Mouse (Mus musculus) brown adipose tissue, adult 24 weeks (tissue): Measurements from ENCODE around the gene Lmod3. TPM values are rescaled to one million over a fixed set of nuclear protein-coding genes. Genes with fewer than 3 reads are reported as not detected.
A peak's percentile ranks its signal among the peaks of the same experiment; 100 is the strongest.

Experiments used
- H3K27ac ChIP-seq: fragments of 200-500 bp; replicated peaks from 2 replicates; pipeline ENCODE4 v1.5.1; 2012; ENCODE audit warnings: low read depth, mild to moderate bottlenecking, low read length
- H3K4me1 ChIP-seq: fragments of 200-500 bp; 2 replicates; pipeline ENCODE4 v1.6.1; 2012; ENCODE audit warnings: low read length, mixed read lengths; ENCODE audit not compliant: control insufficient read depth, insufficient read depth, insufficient read length
- H3K4me3 ChIP-seq: fragments of 200-500 bp; 2 replicates; pipeline ENCODE4 v1.5.1; 2012; ENCODE audit warnings: low read depth, mild to moderate bottlenecking, low read length, moderate library complexity; ENCODE audit not compliant: insufficient read depth
- polyA plus RNA-seq: library from polyadenylated mRNA; stranded (reverse); fragments of >200 nt; gene quantifications from 2 replicates; pipeline ENCODE4 v1.2.4, GENCODE M21; 2012; ENCODE audit not compliant: missing spikeins, insufficient read depth, insufficient read length

Gene Lmod3
- 1.9 and 4.4 TPM in 2 replicates for polyA plus RNA-seq

GRCm38 (mm10) chr6:97252711-97253221 is at the start of gene Lmod3:
Gene Lmod3 (minus strand): TSS chr6:97252759.
- peak within 1 kb of the TSS; percentile 71 for H3K27ac ChIP-seq
- H3K4me3 ChIP-seq: 0 out of 2 replicates have a peak within 1 kb of the TSS, but pooled peaks have one; percentile 11
- H3K4me1 ChIP-seq: no peaks in the 10 kb centered on the region

- Histone ChIP-seq H3K4me3 (no peak overlapping the region), H3K4me1 (no peaks in the 10 kb centered on the region), H3K27ac (no peak overlapping the region)
Measured at GRCm38 (mm10) chr6:97302303-97302702, 49.7 kb upstream of the Lmod3 start.

- no peak overlapping the region for H3K4me3 ChIP-seq
- H3K4me1 ChIP-seq: no peaks in the 10 kb centered on the region
- no peak overlapping the region for H3K27ac ChIP-seq
Measured at GRCm38 (mm10) chr6:97300659-97301058, 48.1 kb upstream of the Lmod3 start.

GRCm38 (mm10) chr6:97300180-97300579 is 47.6 kb upstream of the Lmod3 start:
- no peak overlapping the region for H3K4me3 ChIP-seq
- H3K4me1 ChIP-seq: no peaks in the 10 kb centered on the region
- H3K27ac ChIP-seq: no peak overlapping the region

- Histone ChIP-seq H3K4me1 (peaks cover 2% of the 10 kb centered on the region; the same call in 1 of the 2 replicates), H3K4me3 (no peak overlapping the region), H3K27ac (no peak overlapping the region)
Measured at GRCm38 (mm10) chr6:97297151-97297550, 44.6 kb upstream of the Lmod3 start.

GRCm38 (mm10) chr6:97295866-97296527 is 43.4 kb upstream of the Lmod3 start:
- Histone ChIP-seq H3K27ac (no peak overlapping the region), H3K4me1 (peaks cover 8% of the 10 kb centered on the region; the same call in 1 of the 2 replicates), H3K4me3 (no peak overlapping the region)

- H3K4me3 ChIP-seq: no peak overlapping the region
- no peak overlapping the region for H3K27ac ChIP-seq
- peaks cover 9% of the 10 kb centered on the region; the same call in 1 of the 2 replicates for H3K4me1 ChIP-seq
Measured at GRCm38 (mm10) chr6:97295416-97295815, 42.9 kb upstream of the Lmod3 start.

- Histone ChIP-seq H3K4me1 (peaks cover 9% of the 10 kb centered on the region; the same call in 1 of the 2 replicates), H3K4me3 (no peak overlapping the region), H3K27ac (no peak overlapping the region)
Measured at GRCm38 (mm10) chr6:97293667-97294569, 41.4 kb upstream of the Lmod3 start.

- H3K27ac ChIP-seq: no peak overlapping the region
- H3K4me3 ChIP-seq: no peak overlapping the region
- H3K4me1 ChIP-seq: peaks cover 9% of the 10 kb centered on the region; the same call in 1 of the 2 replicates
Measured at GRCm38 (mm10) chr6:97292894-97293293, 40.3 kb upstream of the Lmod3 start.

GRCm38 (mm10) chr6:97292096-97292495 is 39.5 kb upstream of the Lmod3 start:
- Histone ChIP-seq H3K27ac (no peak overlapping the region), H3K4me1 (peaks cover 9% of the 10 kb centered on the region; the same call in 1 of the 2 replicates), H3K4me3 (no peak overlapping the region)

- H3K4me1 ChIP-seq: peaks cover 9% of the 10 kb centered on the region; the same call in 1 of the 2 replicates
- no peak overlapping the region for H3K4me3 ChIP-seq
- peak overlapping the region; percentile 30 for H3K27ac ChIP-seq
Measured at GRCm38 (mm10) chr6:97291159-97291908, 38.8 kb upstream of the Lmod3 start.

GRCm38 (mm10) chr6:97290687-97291086 is 38.1 kb upstream of the Lmod3 start:
- Histone ChIP-seq H3K27ac (peak overlapping the region; percentile 30; the same call in 1 of the 2 replicates), H3K4me3 (no peak overlapping the region), H3K4me1 (peaks cover 9% of the 10 kb centered on the region; the same call in 1 of the 2 replicates)

GRCm38 (mm10) chr6:97289838-97290237 is 37.3 kb upstream of the Lmod3 start:
- Histone ChIP-seq H3K4me1 (peaks cover 9% of the 10 kb centered on the region; the same call in 1 of the 2 replicates), H3K27ac (no peak overlapping the region), H3K4me3 (no peak overlapping the region)

- Histone ChIP-seq H3K27ac (no peak overlapping the region), H3K4me1 (peaks cover 9% of the 10 kb centered on the region; the same call in 1 of the 2 replicates)
Measured at GRCm38 (mm10) chr6:97289316-97289820, 36.8 kb upstream of the Lmod3 start.

More at GRCm38 (mm10) chr6:97289316-97289820, 36.8 kb upstream of the Lmod3 start:
- H3K4me3 ChIP-seq: no peak overlapping the region
